ENCODE assay signal across 8 mouse cellular contexts in the genomic region with DNA sequence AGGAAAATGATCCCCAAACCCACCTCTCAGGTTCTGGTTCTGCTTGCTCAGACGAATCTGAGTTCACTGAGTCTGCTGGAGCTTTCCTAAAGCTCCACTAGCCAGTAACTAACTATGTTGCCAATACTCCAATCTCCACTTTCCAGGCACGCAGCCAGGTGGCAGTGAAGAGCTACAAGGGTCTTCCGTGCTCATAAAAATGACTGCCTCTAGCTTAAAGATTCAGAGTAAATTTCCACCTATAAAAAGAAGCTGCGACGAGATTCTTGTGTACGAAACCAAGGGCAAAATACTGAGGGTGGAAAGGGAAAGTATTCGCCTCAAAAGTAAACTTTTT. TPM values are rescaled to one million over a fixed set of nuclear protein-coding genes. Genes with fewer than 3 reads are reported as not detected.
A peak's percentile ranks its signal among the peaks of the same experiment; 100 is the strongest.
DNase-seq lines count a peak whose midpoint lies in the region; ATAC-seq and TF ChIP-seq lines count a peak whose summit lies in the region.

No protein-coding gene starts in this region.

- H3K79me2 ChIP-seq in macrophage (ENCODE audit: inconsistent target) = peaks cover 42% of the 10 kb centered on the region

- peak overlapping the region; percentile 61; the same call in 1 of the 2 replicates for H3K9ac ChIP-seq in forebrain, embryonic 14.5 days (ENCODE audit: low read length)
- peak overlapping the region; percentile 42; the same call in 1 of the 2 replicates for H3K9ac ChIP-seq in hindbrain, postnatal 0 days (replicated peaks; ENCODE audit: low read length)

- peak; percentile 69 for DNase-seq in ES-CJ7 (ENCODE audit: low read depth, low spot score)
- peak; percentile 71 for DNase-seq in adrenal gland, postnatal 10 days
- DNase-seq in forebrain, embryonic 14.5 days (ENCODE audit: low spot score) = peak; percentile 90
- peak; percentile 90 for DNase-seq in hindbrain, postnatal 0 days (ENCODE audit: low spot score)
- DNase-seq in left cerebral cortex, postnatal 10 days (ENCODE audit: extremely low spot score in 1 of 2, low spot score in 2 of 2) = peak; percentile 64 to 78
- DNase-seq in right cerebral cortex, postnatal 10 days (ENCODE audit: low spot score in 2 of 2) = peak; percentile 76 to 83

- H3K27ac ChIP-seq in forebrain, embryonic 14.5 days (ENCODE audit: low read depth, low read length) = no peak overlapping the region
- no peak overlapping the region for H3K27ac ChIP-seq in hindbrain, postnatal 0 days
- peak overlapping the region; percentile 85 for H3K27ac ChIP-seq in macrophage

- intact Hi-C loops in left cerebral cortex, postnatal 10 days (cut with DNase I) = loop anchor here (5.0 kb wide), 1 partner anchor 66 kb away; no protein-coding TSS in a partner anchor

- H3K4me1 ChIP-seq in forebrain, embryonic 14.5 days (ENCODE audit: control insufficient read depth, insufficient read depth, low read length) = peaks cover 7% of the 10 kb centered on the region
- H3K4me1 ChIP-seq in hindbrain, postnatal 0 days (ENCODE audit: insufficient read depth, low read length) = no peaks in the 10 kb centered on the region

- H3K4me3 ChIP-seq in forebrain, embryonic 14.5 days (ENCODE audit: low read depth, low read length) = peak overlapping the region; percentile 32; the same call in 1 of the 2 replicates
- H3K4me3 ChIP-seq in hindbrain, postnatal 0 days (ENCODE audit: low read length) = peak overlapping the region; percentile 41
- peak overlapping the region; percentile 67; the same call in 1 of the 2 replicates for H3K4me3 ChIP-seq in macrophage (ENCODE audit: inconsistent target)

- peak; percentile 47 for ATAC-seq in forebrain, embryonic 14.5 days
- ATAC-seq in hindbrain, postnatal 0 days = peak; percentile 76
- no peak for ATAC-seq in erythroid progenitor cell, adult 5-6 weeks (replicated peaks; ENCODE audit: low FRiP score, poor library complexity, severe bottlenecking)

- no peaks in the 10 kb centered on the region for H3K9me3 ChIP-seq in forebrain, embryonic 14.5 days (replicated peaks; ENCODE audit: control insufficient read depth, low read length)
- H3K9me3 ChIP-seq in hindbrain, postnatal 0 days (ENCODE audit: low read length) = no peaks in the 10 kb centered on the region

- H3K27me3 ChIP-seq in forebrain, embryonic 14.5 days (replicated peaks; ENCODE audit: control insufficient read depth, insufficient read depth, low read length) = no peaks in the 10 kb centered on the region
- 0 out of 2 replicates have a peak, but pooled peaks cover 3% of the 10 kb centered on the region for H3K27me3 ChIP-seq in hindbrain, postnatal 0 days (ENCODE audit: insufficient read depth, low read length)

- peak overlapping the region; percentile 80 for H3K4me2 ChIP-seq in forebrain, embryonic 14.5 days (ENCODE audit: low read length)
- peak overlapping the region; percentile 82 for H3K4me2 ChIP-seq in hindbrain, postnatal 0 days (ENCODE audit: low read depth, low read length)

- no peaks in the 10 kb centered on the region for H3K36me3 ChIP-seq in forebrain, embryonic 14.5 days (ENCODE audit: control insufficient read depth, insufficient read depth, low read length)
- H3K36me3 ChIP-seq in hindbrain, postnatal 0 days (ENCODE audit: insufficient read depth, low read length) = no peaks in the 10 kb centered on the region
- H3K36me3 ChIP-seq in macrophage (ENCODE audit: inconsistent target) = peaks cover under 1% of the 10 kb centered on the region; the same call in 1 of the 2 replicates

- 42% methylated on average over 7 of the region's 7 CpGs for WGBS in forebrain, embryonic 14.5 days
- WGBS in hindbrain, postnatal 0 days = 30% methylated on average over 7 of the region's 7 CpGs
- WGBS in macrophage (ENCODE audit: missing documents) = 20% methylated on average over 7 of the region's 7 CpGs

- peak; percentile 87 for TF ChIP-seq CTCF in hindbrain, postnatal 0 days (IDR thresholded peaks at IDR 0.05; ENCODE audit: low read depth)

RNA-seq across cellular contexts. Expression of a gene that starts 0.3 kb away (rescaled TPM):
- total RNA-seq in adrenal gland, postnatal 10 days (2021) = 1 to 10 TPM; 8.8 to 9.8 TPM
- 0.88 and 1.1 TPM in 2 replicates for polyA plus RNA-seq in forebrain, embryonic 14.5 days (2014; fragmentation: Nextera tagmentation; extraction: Ambion mirVana)
- 2.6 and 4.7 TPM in 2 replicates for total RNA-seq in hindbrain, postnatal 0 days (2014; rRNA removed)
- 2.4 and 3.4 TPM in 2 replicates for polyA plus RNA-seq in hindbrain, postnatal 0 days (2015; fragmentation: Nextera tagmentation; extraction: Ambion mirVana)
- total RNA-seq in left cerebral cortex, postnatal 10 days (2021) = 1 to 10 TPM; 1.8 to 1.9 TPM
- 100 to 1,000 TPM in 14 of 26 experiments, 10 to 100 TPM in 12; 12.9 to 225 (median 103) TPM for total RNA-seq in macrophage (2018; cell fraction: chromatin; rRNA removed)
- total RNA-seq in macrophage (2018; cell fraction: cytosol; rRNA removed) = 100 to 1,000 TPM in 25 of 26 experiments, 10 to 100 TPM in 1; 88.2 to 231 (median 137) TPM
- total RNA-seq in macrophage (2018; cell fraction: nucleus; rRNA removed) = 100 to 1,000 TPM in 24 of 26 experiments, 10 to 100 TPM in 2; 31.0 to 338 (median 177) TPM
- 136 to 253 TPM (median 157 TPM) in 3 replicates for polyA plus RNA-seq in macrophage (2018)
- 0.84 and 2.2 TPM in 2 replicates for total RNA-seq in erythroid progenitor cell, adult 5-6 weeks (2015; ENCODE audit: low replicate concordance)
- 1.7 and 4.8 TPM in 2 replicates for total RNA-seq in erythroid progenitor cell, adult 5-6 weeks (2017; ENCODE audit: low replicate concordance)

RNA-seq across cellular contexts. Expression of a gene that starts 47.8 kb away (rescaled TPM):
- 1 to 10 TPM; 5.8 to 7.3 TPM for total RNA-seq in adrenal gland, postnatal 10 days (2021)
- polyA plus RNA-seq in forebrain, embryonic 14.5 days (2014; fragmentation: Nextera tagmentation; extraction: Ambion mirVana) = 11.0 and 13.9 TPM in 2 replicates
- 6.0 and 6.3 TPM in 2 replicates for total RNA-seq in hindbrain, postnatal 0 days (2014; rRNA removed)
- polyA plus RNA-seq in hindbrain, postnatal 0 days (2015; fragmentation: Nextera tagmentation; extraction: Ambion mirVana) = 11.4 and 13.3 TPM in 2 replicates
- 1 to 10 TPM; 8.7 to 9.7 TPM for total RNA-seq in left cerebral cortex, postnatal 10 days (2021)
- 1 to 10 TPM in 17 of 26 experiments, under 1 TPM in 5, not detected in 4; 0.25 to 5.9 (median 2.6) TPM for total RNA-seq in macrophage (2018; cell fraction: chromatin; rRNA removed)
- 1 to 10 TPM; 1.6 to 4.1 (median 3.3) TPM for total RNA-seq in macrophage (2018; cell fraction: cytosol; rRNA removed)
- total RNA-seq in macrophage (2018; cell fraction: nucleus; rRNA removed) = 1 to 10 TPM in 21 of 26 experiments, under 1 TPM in 4, not detected in 1; 0.35 to 7.6 (median 2.4) TPM
- polyA plus RNA-seq in macrophage (2018) = 2.8 to 3.0 TPM (median 2.8 TPM) in 3 replicates
- 1.4 TPM in 1 of 2 replicates, not detected in the other for total RNA-seq in erythroid progenitor cell, adult 5-6 weeks (2015; ENCODE audit: low replicate concordance)
- total RNA-seq in erythroid progenitor cell, adult 5-6 weeks (2017; ENCODE audit: low replicate concordance) = 0.23 and 0.77 TPM in 2 replicates
